Mouse (Mus musculus) heart, adult 10 weeks (tissue): Measurements from ENCODE around the gene Borcs5. TPM values are rescaled to one million over a fixed set of nuclear protein-coding genes. Genes with fewer than 3 reads are reported as not detected.

Experiments used
- polyA plus RNA-seq: library from polyadenylated mRNA; stranded (reverse); fragments of 350-450 nt; fragmentation: Illumina TruSeq; extraction: RNeasy Lipid Tissue Mini Kit (QIAGEN cat#74804); gene quantifications from one replicate; pipeline ENCODE4 v1.2.3, GENCODE M21; 2014; ENCODE audit warnings: low read depth, low replicate concordance

Gene Borcs5
- 12.0 TPM for polyA plus RNA-seq

DNA sequence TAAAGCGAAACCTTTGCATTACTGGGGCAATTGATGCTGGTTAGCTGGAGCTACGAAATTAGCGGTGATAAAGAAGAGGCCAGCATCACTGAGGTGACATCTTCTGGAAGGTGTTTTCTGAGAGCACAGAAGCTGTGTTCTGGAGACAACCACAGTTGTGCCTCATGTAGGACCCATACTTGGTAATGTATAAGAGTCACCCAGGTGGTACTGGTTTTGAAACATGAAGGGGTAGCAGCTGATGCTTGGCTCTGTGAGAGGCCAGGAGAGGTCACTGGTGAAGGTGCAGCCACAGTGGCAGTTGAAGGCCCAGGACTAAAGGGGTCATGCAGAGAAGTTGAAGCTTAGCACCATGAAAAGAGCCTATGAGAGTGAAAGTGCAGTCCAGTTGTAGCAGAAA is at the start of gene Borcs5:
Gene Borcs5 (plus strand): TSS at position 301 of the 400 bp plus-strand sequence.

DNA sequence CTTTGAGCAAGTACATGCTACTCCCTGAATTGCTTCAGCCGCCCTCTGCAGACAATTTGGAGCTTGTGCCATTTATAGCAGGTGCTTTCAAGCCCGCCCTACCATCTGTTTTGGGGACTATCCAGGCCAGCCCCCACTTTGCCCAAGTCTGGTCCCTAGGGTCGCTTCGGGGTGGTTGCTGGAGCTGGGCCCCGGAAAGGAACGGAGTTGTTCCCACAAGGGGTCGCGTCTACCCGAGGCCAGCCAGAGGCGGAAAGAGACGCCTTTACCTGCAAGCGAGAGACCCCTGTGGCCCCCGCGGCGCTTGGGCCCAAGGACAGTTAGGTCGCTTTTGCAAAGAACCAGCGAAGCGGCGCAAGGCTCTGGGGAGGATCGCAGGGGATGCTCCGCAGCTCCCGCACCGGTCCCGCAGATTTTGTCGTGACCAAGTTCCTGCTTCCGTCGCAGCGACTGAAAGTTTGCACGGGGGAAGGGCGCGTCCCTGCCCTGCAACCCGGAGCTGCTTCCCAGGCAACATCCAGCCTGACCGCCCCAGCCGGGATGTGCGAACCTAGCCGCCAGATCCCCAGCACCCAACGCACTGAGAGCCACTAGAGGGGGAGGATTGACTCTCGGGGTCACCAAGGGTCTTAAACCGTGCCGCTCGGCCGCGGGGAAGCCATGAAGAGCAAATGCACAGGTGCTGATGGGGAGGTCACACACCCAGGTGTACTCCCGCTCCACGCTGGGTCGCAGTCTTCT is 7.2 kb upstream of the Borcs5 start, which contains the start of gene Mansc1:
Gene Mansc1 (minus strand): TSS at position 542 of the 741 bp plus-strand sequence.

Other genes starting within 250 kb of the Borcs5 start
- gene Bcl2l14, start 243.2 kb upstream of the Borcs5 start, polyA plus RNA-seq = not detected
- 31.0 TPM for gene Lrp6, start 72.5 kb upstream of the Borcs5 start, polyA plus RNA-seq
- gene Mansc1, start 7.0 kb upstream of the Borcs5 start, polyA plus RNA-seq = 4.1 TPM
- 14.9 TPM for gene Dusp16, start 153.1 kb downstream of the Borcs5 start, polyA plus RNA-seq
- 14.3 TPM for gene Crebl2, start 190.6 kb downstream of the Borcs5 start, polyA plus RNA-seq